Mouse (Mus musculus): ENCODE results near the gene Herc6. TPM values are rescaled to one million over a fixed set of nuclear protein-coding genes. Genes with fewer than 3 reads are reported as not detected.

Gene Herc6
- total and polyA plus RNA-seq, 2 experiments from 2014 or later = 0.84 to 1.4 TPM

DNA sequence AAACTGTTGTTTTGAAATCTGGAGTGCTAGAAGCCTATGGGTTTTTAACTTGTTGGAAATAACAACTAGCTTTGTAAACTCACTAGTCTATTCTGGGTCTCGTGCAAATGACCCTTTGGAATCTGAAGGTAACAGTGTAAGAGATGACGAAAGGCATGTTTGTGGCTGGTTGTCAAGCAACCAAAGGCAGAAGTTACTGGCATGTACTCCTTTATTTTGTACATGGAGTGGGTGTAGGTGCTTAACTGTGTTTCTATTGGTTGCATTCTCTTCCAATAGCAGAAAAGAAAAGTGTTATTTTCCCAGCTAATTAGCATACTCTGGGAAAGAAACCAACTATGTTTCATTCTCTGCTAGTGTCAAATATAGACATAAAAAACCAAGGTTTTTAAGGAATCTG lies 35.9 kb upstream of the Herc6 start:
- TF ChIP-seq CTCF (IDR thresholded peaks at IDR 0.05; ENCODE audit: low read depth) = no peak
- Histone ChIP-seq H3K4me1 (ENCODE audit: insufficient read depth, low read length) (no peaks in the 10 kb centered on the region), H3K4me3 (ENCODE audit: low read length) (no peak overlapping the region), H3K27me3 (ENCODE audit: insufficient read depth, low read length) (no peaks in the 10 kb centered on the region), H3K9ac (replicated peaks; ENCODE audit: low read length) (no peak overlapping the region), H3K36me3 (ENCODE audit: insufficient read depth, low read length) (no peaks in the 10 kb centered on the region), H3K4me2 (ENCODE audit: low read depth, low read length) (no peak overlapping the region), H3K27ac (no peak overlapping the region), H3K9me3 (ENCODE audit: low read length) (no peaks in the 10 kb centered on the region)
- WGBS = 45% methylated on average over 2 of the region's 2 CpGs
- DNase-seq (ENCODE audit: low spot score) = peak; percentile 39
- peak; percentile 86 for ATAC-seq

DNA sequence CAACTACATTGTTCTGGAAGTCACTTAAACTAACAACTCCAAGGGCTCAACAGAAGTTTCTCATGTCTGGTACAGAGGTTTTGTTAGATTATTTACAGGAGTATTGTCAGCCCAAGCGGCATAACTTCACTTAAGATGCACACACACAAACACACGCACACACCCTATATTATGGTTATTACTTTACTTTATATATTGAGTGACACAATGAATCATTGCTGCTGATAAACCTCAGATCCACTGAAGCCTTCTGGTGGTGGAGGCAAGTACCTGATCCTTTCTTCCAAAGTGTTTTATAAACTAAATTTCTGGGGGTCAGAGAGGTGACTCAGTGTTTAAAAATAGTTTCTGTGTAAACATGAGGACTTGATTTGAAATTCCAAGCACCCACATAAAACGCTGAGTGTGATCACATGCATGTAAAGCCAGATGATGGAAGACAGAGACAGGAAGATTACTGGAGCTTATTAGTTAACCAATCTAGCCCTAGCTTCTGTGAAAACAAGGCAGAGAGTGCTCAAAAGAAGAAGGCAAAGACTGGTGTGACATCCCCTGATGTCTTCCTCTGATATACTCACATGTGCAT lies 29.5 kb upstream of the Herc6 start:
- no peak for TF ChIP-seq CTCF (IDR thresholded peaks at IDR 0.05; ENCODE audit: low read depth)
- no peak overlapping the region for H3K9ac ChIP-seq (replicated peaks; ENCODE audit: low read length)
- H3K27me3 ChIP-seq (ENCODE audit: insufficient read depth, low read length) = no peaks in the 10 kb centered on the region
- ATAC-seq = no peak
- no peaks in the 10 kb centered on the region for H3K36me3 ChIP-seq (ENCODE audit: insufficient read depth, low read length)
- no peak for DNase-seq (ENCODE audit: low spot score)
- WGBS = 90% methylated on average over 3 of the region's 3 CpGs
- H3K4me3 ChIP-seq (ENCODE audit: low read length) = no peak overlapping the region
- no peaks in the 10 kb centered on the region for H3K4me1 ChIP-seq (ENCODE audit: insufficient read depth, low read length)
- H3K4me2 ChIP-seq (ENCODE audit: low read depth, low read length) = no peak overlapping the region
- no peak overlapping the region for H3K27ac ChIP-seq
- no peaks in the 10 kb centered on the region for H3K9me3 ChIP-seq (ENCODE audit: low read length)

DNA sequence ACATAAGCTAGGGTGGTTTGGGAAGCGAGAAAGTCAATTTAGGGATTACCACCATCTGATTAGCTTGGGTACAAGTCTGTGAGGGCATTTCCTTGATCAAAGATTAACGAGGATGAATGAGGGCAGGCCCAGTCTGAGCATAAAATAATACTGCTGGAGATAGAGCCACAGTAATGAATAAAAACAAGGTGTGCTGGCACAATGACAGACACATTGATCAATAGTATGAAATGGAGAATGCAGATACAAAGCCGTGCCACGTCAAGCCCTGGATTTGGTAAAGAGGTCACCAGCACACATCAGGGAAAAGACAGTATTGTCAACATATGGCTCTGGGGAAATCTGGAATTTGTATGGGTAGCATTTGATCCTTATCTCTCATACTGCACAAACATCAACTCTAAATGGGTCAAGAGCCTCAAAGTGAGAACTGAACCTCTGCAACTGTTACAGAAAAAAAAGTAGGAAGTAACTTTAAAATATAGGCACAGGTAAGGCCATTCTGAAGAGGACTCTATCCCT lies 22.9 kb upstream of the Herc6 start:
- no peaks in the 10 kb centered on the region for H3K4me1 ChIP-seq (ENCODE audit: insufficient read depth, low read length)
- no peaks in the 10 kb centered on the region for H3K27me3 ChIP-seq (ENCODE audit: insufficient read depth, low read length)
- no peak overlapping the region for H3K4me2 ChIP-seq (ENCODE audit: low read depth, low read length)
- no peak for TF ChIP-seq CTCF (IDR thresholded peaks at IDR 0.05; ENCODE audit: low read depth)
- H3K27ac ChIP-seq = no peak overlapping the region
- no peak overlapping the region for H3K4me3 ChIP-seq (ENCODE audit: low read length)
- no peaks in the 10 kb centered on the region for H3K36me3 ChIP-seq (ENCODE audit: insufficient read depth, low read length)
- no peaks in the 10 kb centered on the region for H3K9me3 ChIP-seq (ENCODE audit: low read length)
- WGBS = 66% methylated on average over 4 of the region's 4 CpGs
- H3K9ac ChIP-seq (replicated peaks; ENCODE audit: low read length) = no peak overlapping the region
- ATAC-seq (no peak), DNase-seq (ENCODE audit: low spot score) (no peak)

DNA sequence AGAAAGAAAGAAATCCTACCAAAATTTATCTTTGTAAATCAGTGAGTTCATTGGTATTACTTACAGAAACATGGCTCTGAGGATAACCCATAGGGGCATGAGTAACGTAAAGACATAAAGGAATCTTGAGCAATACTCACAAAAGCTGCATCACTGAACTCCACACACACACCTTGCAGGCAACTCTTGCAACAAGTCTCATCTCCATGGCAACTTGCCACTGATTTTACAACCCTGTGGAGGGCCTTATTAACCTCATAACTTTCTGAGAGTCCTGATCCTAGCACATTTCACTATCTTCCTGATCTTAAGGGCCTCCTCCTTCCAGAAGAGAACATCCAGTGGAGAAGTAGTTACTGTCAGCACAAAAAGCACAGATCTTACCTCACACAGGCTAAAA lies 17.3 kb upstream of the Herc6 start:
- ATAC-seq (no peak), DNase-seq (ENCODE audit: low spot score) (no peak)
- no peak for TF ChIP-seq CTCF (IDR thresholded peaks at IDR 0.05; ENCODE audit: low read depth)
- no peaks in the 10 kb centered on the region for H3K36me3 ChIP-seq (ENCODE audit: insufficient read depth, low read length)
- no peak overlapping the region for H3K27ac ChIP-seq
- no peaks in the 10 kb centered on the region for H3K4me1 ChIP-seq (ENCODE audit: insufficient read depth, low read length)
- H3K27me3 ChIP-seq (ENCODE audit: insufficient read depth, low read length) = no peaks in the 10 kb centered on the region
- no peaks in the 10 kb centered on the region for H3K9me3 ChIP-seq (ENCODE audit: low read length)
- H3K9ac ChIP-seq (replicated peaks; ENCODE audit: low read length) = no peak overlapping the region
- WGBS = 88% methylated on average over 1 of the region's 1 CpGs
- no peak overlapping the region for H3K4me3 ChIP-seq (ENCODE audit: low read length)
- no peak overlapping the region for H3K4me2 ChIP-seq (ENCODE audit: low read depth, low read length)

DNA sequence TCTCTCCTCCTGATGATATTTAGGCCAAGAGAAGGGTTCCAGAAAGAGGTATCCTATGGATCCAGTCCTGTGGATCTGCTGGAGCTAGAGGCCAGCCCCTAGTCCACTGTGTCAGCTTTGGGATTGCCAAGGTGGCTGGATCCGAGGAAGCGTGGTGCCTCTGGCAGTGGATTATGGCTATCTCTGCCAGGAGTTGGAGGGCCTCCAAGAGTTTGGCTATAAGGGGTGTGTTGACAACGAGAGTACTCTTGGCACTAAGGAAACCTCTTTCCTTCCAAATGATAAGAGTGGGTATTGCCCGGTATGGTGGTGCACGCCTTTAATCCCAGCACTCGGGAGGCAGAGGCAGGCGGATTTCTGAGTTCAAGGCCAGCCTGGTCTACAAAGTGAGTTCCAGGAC lies 15.3 kb upstream of the Herc6 start:
- Histone ChIP-seq H3K9me3 (ENCODE audit: low read length) (no peaks in the 10 kb centered on the region), H3K4me2 (ENCODE audit: low read depth, low read length) (no peak overlapping the region), H3K4me1 (ENCODE audit: insufficient read depth, low read length) (no peaks in the 10 kb centered on the region), H3K27me3 (ENCODE audit: insufficient read depth, low read length) (no peaks in the 10 kb centered on the region), H3K9ac (replicated peaks; ENCODE audit: low read length) (no peak overlapping the region), H3K36me3 (ENCODE audit: insufficient read depth, low read length) (no peaks in the 10 kb centered on the region), H3K4me3 (ENCODE audit: low read length) (no peak overlapping the region), H3K27ac (no peak overlapping the region)
- TF ChIP-seq CTCF (IDR thresholded peaks at IDR 0.05; ENCODE audit: low read depth) = no peak
- 80% methylated on average over 7 of the region's 7 CpGs for WGBS
- no peak for ATAC-seq
- DNase-seq (ENCODE audit: low spot score) = no peak

DNA sequence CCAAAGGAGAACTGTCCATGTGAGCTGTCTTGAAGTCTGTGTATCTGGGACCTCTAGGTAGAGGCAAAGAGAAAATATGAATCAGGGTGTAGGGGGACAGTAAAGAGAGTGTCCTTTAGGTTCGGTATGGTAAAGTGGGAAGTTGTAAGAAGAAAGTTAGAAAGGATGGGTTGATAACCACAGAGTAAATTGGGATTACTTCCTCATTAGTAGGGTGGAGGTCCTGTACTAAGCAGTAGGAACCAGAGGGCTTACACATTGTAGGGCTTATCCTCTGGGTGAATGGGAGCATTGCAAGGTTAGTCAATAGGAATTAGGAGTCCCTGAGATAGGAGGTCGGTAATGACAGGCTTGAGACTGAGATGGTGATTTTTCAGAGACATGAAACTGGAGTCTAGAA lies 13.2 kb upstream of the Herc6 start:
- Histone ChIP-seq H3K4me2 (ENCODE audit: low read depth, low read length) (no peak overlapping the region), H3K9ac (replicated peaks; ENCODE audit: low read length) (no peak overlapping the region), H3K36me3 (ENCODE audit: insufficient read depth, low read length) (no peaks in the 10 kb centered on the region), H3K27me3 (ENCODE audit: insufficient read depth, low read length) (no peaks in the 10 kb centered on the region), H3K27ac (no peak overlapping the region), H3K4me3 (ENCODE audit: low read length) (no peak overlapping the region), H3K9me3 (ENCODE audit: low read length) (no peaks in the 10 kb centered on the region), H3K4me1 (ENCODE audit: insufficient read depth, low read length) (no peaks in the 10 kb centered on the region)
- no peak for DNase-seq (ENCODE audit: low spot score)
- 91% methylated on average over 2 of the region's 2 CpGs for WGBS
- TF ChIP-seq CTCF (IDR thresholded peaks at IDR 0.05; ENCODE audit: low read depth) = no peak
- ATAC-seq = no peak

DNA sequence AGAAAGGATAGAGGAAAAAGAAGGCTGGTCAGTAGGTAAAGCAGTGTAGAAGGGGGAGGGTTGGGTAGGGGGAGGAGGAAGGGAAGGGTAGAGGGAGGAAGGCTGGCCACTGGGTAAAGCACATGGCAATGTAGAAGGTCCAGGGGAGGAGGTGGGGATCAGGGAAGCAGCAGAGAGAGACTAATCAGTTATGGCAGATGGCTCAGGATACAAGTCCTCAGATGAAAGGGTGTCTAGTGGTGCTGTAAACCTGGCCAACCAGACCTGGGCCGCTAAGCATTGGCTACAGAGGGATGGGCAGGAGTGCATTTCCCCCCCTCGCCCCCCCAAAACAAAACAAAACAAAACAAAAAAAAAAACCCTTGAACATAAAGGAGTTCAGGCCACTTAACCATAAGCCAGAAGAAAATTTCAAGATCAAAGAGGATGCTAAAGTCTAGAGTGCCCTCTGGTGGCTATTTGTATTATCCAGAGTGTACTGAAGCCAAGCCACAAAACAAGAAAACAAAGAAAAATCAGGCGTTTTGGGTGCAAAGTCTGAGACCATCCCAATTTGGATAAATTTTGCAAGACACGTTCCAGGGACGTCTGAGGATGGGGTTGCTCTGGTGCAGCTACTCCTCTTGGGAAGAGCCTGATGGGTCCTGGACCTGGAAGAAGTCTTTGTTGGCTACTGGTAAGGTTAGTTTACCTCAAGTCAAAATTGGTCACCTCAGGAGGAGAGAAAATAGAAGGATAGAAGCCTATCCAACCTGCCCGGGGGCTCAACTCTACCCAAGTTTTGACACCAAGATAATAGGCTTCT lies 10.4 kb upstream of the Herc6 start:
- no peaks in the 10 kb centered on the region for H3K9me3 ChIP-seq (ENCODE audit: low read length)
- ATAC-seq (peak; percentile 71), DNase-seq (ENCODE audit: low spot score) (peak; percentile 83)
- no peaks in the 10 kb centered on the region for H3K4me1 ChIP-seq (ENCODE audit: insufficient read depth, low read length)
- no peaks in the 10 kb centered on the region for H3K27me3 ChIP-seq (ENCODE audit: insufficient read depth, low read length)
- H3K9ac ChIP-seq (replicated peaks; ENCODE audit: low read length) = no peak overlapping the region
- H3K4me3 ChIP-seq (ENCODE audit: low read length) = no peak overlapping the region
- WGBS = 12% methylated on average over 6 of the region's 6 CpGs
- peak; percentile 74 for TF ChIP-seq CTCF (IDR thresholded peaks at IDR 0.05; ENCODE audit: low read depth)
- no peak overlapping the region for H3K4me2 ChIP-seq (ENCODE audit: low read depth, low read length)
- no peak overlapping the region for H3K27ac ChIP-seq
- H3K36me3 ChIP-seq (ENCODE audit: insufficient read depth, low read length) = no peaks in the 10 kb centered on the region
